Mouse (Mus musculus): ENCODE measurements at regions not wholly inside any gene's neighbourhood (a gene's known extent, or its start where the extent isn't known, plus 50 kb on each side); places are given as distances from the start of the nearest gene placed in this dataset.

DNA sequence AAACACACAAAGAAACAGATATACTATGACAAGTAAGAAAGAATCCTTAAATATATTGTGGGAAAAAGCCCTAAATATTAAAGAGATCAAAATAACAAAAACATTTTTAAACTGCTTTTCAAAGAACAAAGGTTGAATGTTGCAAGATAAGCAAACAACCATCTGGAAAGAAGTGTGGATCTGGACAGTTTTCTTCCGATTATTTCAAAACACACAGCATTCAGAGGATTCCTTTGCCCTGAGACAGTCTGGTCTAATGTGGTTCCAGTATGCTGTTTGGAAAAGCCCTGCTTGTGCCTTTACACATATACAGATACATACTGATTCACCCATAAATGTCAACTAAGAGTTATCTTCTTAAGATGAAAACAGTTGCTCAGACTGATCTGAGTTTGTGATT lies 53.6 kb upstream of the Gbe1 start:
- intact Hi-C loops (cut with DNase I), result no loop called here
- DNase-seq (ENCODE audit: low spot score in 2 of 2), result no peak
